Mouse (Mus musculus): ENCODE results near the gene Srebf2. TPM values are rescaled to one million over a fixed set of nuclear protein-coding genes. Genes with fewer than 3 reads are reported as not detected.

The Srebf2 gene
- polyA plus RNA-seq, 2 experiments, result 29.3 to 30.8 TPM

DNA sequence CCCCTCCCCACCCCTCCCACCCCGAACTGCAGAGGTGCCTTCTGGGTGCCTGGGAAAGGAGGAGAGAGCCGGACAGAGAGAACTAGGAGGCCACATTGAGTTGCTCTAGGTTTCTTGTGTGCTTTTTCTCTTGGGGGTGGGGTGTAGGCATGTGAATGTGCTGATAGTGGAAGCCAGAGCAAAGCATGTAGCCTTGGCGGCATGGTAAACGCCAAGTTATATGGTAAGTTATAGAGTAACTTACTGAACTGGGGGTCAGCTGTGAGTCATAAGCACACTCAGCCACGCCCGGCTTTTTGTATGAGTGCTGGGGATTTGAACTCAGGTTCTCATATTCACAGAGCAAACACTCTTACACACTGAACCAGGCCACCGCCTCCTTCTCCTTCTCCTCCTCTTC is 17.5 kb downstream of the Srebf2 start:
- Histone ChIP-seq H3K4me3 (ENCODE audit: insufficient read depth in 1 of 2, low read depth in 2 of 2, low read length in 2 of 2) (peak overlapping the region; percentile 6 to 22; a peak in 2 of 4 replicates), H3K27me3 (ENCODE audit: control insufficient read depth, insufficient read depth, low read length) (no peaks in the 10 kb centered on the region), H3K4me1 (replicated peaks; ENCODE audit: control insufficient read depth in 2 of 2, insufficient read depth in 2 of 2, low read length in 1 of 2) (peaks cover 36 to 48% of the 10 kb centered on the region in 2 experiments), H3K9me3 (ENCODE audit: control insufficient read depth, low read length) (no peaks in the 10 kb centered on the region), H3K4me2 (ENCODE audit: low read depth) (peak overlapping the region; percentile 57), H3K27ac (peak overlapping the region; percentile 89), H3K36me3 (replicated peaks; ENCODE audit: control insufficient read depth, insufficient read depth, low read depth) (no peaks in the 10 kb centered on the region; the same call in 1 of the 2 replicates), H3K9ac (replicated peaks) (peak overlapping the region; percentile 56)
- TF ChIP-seq CTCF (IDR thresholded peaks at IDR 0.05; ENCODE audit: low read depth), result no peak
- no peak for TF ChIP-seq EP300 (IDR thresholded peaks at IDR 0.05; ENCODE audit: low read depth)
- peak; percentile 74 for ATAC-seq (ENCODE audit: insufficient read depth)
- no peak for DNase-seq (ENCODE audit: low read depth in 3 of 3, low spot score in 3 of 3)
- WGBS (ENCODE audit: insufficient replicate concordance), result 14% methylated on average over 7 of the region's 7 CpGs

DNA sequence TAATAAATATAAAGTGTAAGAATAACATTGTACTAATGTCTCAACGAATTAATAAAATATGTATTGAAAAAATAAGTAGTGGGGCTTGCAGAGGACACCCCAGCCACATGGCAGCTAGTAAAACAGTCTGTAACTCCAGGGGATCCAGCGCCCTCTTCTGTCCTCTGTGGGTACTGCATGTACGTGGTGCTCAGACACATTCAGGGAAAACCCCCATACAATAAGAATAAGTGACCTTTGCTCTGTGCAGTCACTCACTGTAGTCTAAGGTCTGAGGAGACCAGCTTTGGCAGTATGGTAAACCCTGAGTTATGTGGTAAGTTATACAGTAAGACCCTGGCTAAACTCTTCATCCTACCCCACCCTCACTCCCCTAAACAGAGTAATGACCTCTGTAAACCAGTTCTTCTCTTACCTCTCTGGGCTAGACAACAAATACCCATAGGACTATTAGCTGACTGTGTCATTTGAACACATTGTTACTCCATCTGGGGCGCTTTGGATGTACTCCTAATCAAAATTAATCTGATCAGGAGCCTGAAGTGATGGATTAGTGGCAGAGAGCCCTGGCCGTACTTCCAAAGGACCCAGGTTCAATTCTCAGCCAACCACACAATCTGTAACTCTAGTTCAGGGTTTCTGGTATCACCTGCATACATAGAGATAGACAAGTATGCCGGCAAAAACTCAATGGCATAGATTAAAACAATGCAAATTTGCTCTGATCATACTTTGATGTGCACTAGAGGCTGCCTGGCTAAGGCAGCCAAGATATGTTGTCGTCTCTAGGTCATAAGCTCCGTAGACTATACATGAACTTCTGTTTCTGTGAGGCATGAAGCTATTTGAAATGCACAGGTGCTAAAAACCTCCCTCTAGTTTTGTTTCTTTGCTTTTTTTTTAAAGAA is 18.6 kb downstream of the Srebf2 start:
- peak in 1 of 3 experiments; percentile 65 for DNase-seq (ENCODE audit: low read depth in 3 of 3, low spot score in 3 of 3)
- TF ChIP-seq EP300 (IDR thresholded peaks at IDR 0.05; ENCODE audit: low read depth) (peak; percentile 17; the same call in 1 of the 2 replicates), CTCF (IDR thresholded peaks at IDR 0.05; ENCODE audit: low read depth) (peak; percentile 96)
- no peaks in the 10 kb centered on the region for H3K27me3 ChIP-seq (ENCODE audit: control insufficient read depth, insufficient read depth, low read length)

DNA sequence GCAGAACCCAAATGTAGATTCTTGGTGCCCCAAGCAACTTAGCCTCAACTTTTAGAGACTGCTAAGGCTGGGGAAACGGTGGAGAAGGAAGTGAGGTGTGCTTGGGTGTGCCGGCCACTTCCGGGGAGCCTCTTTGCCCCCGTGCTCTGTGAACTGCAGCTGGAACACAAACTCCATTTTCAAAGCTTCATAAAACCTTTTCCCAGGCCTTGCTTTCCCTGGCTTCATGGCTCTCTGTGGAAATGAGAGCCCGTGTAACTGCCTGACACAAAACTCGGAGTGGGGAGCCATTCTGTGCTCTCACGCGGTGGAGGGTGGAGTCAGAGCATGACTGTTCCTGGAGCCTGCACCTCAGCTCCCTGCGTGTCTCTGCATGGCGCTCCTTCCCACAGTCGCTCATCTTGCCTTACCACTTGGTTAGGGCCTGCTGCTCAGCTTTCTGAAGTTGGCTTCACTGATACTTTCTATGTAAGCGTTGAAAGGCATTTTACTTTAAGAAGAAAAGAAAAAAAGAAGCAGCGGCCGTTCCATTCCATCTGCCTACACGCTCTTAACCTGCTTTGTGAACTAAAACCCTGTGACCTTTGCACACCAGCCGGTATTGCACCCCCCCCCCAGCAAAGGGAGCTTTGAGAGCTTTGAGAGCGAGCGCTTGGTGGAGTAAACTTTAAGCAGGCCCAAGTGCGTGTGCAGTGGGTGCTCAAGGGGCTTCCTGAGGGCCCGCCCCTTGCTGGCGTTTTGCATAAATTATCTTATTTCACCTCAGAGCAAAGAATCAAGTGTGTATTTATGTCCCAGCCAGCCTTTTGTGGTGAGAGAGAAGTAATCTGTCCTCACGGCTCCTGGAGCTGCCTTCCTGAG is 19.5 kb downstream of the Srebf2 start:
- Histone ChIP-seq H3K4me1 (replicated peaks; ENCODE audit: control insufficient read depth in 2 of 2, insufficient read depth in 2 of 2, low read length in 1 of 2) (peaks cover 34 to 35% of the 10 kb centered on the region in 2 experiments), H3K9ac (replicated peaks) (peak overlapping the region; percentile 49), H3K27ac (peak overlapping the region; percentile 61), H3K9me3 (ENCODE audit: control insufficient read depth, low read length) (no peaks in the 10 kb centered on the region), H3K4me2 (ENCODE audit: low read depth) (peak overlapping the region; percentile 50), H3K36me3 (replicated peaks; ENCODE audit: control insufficient read depth, insufficient read depth, low read depth) (peaks cover 17% of the 10 kb centered on the region), H3K27me3 (ENCODE audit: control insufficient read depth, insufficient read depth, low read length) (no peaks in the 10 kb centered on the region), H3K4me3 (ENCODE audit: insufficient read depth in 1 of 2, low read depth in 2 of 2, low read length in 2 of 2) (0 out of 4 replicates have a peak overlapping the region, but pooled peaks of 1 of the 2 experiments have one; percentile 16)
- TF ChIP-seq CTCF (IDR thresholded peaks at IDR 0.05; ENCODE audit: low read depth) (no peak), EP300 (IDR thresholded peaks at IDR 0.05; ENCODE audit: low read depth) (no peak)
- no peak for DNase-seq (ENCODE audit: low read depth in 3 of 3, low spot score in 3 of 3)
- no peak for ATAC-seq (ENCODE audit: insufficient read depth)
- 59% methylated on average over 22 of the region's 22 CpGs for WGBS (ENCODE audit: insufficient replicate concordance)

More for the DNA sequence above, 18.6 kb downstream of the Srebf2 start:
- Histone ChIP-seq H3K4me1 (replicated peaks; ENCODE audit: control insufficient read depth in 2 of 2, insufficient read depth in 2 of 2, low read length in 1 of 2) (peaks cover 34 to 44% of the 10 kb centered on the region in 2 experiments), H3K9me3 (ENCODE audit: control insufficient read depth, low read length) (no peaks in the 10 kb centered on the region), H3K9ac (replicated peaks) (no peak overlapping the region; the same call in 1 of the 2 replicates), H3K4me3 (ENCODE audit: insufficient read depth in 1 of 2, low read depth in 2 of 2, low read length in 2 of 2) (no peak overlapping the region), H3K4me2 (ENCODE audit: low read depth) (peak overlapping the region; percentile 50), H3K36me3 (replicated peaks; ENCODE audit: control insufficient read depth, insufficient read depth, low read depth) (peaks cover 9% of the 10 kb centered on the region), H3K27ac (peak overlapping the region; percentile 61)
- ATAC-seq (ENCODE audit: insufficient read depth), result peak; percentile 48; the same call in 1 of the 2 replicates
- 42% methylated on average over 8 of the region's 8 CpGs for WGBS (ENCODE audit: insufficient replicate concordance)

DNA sequence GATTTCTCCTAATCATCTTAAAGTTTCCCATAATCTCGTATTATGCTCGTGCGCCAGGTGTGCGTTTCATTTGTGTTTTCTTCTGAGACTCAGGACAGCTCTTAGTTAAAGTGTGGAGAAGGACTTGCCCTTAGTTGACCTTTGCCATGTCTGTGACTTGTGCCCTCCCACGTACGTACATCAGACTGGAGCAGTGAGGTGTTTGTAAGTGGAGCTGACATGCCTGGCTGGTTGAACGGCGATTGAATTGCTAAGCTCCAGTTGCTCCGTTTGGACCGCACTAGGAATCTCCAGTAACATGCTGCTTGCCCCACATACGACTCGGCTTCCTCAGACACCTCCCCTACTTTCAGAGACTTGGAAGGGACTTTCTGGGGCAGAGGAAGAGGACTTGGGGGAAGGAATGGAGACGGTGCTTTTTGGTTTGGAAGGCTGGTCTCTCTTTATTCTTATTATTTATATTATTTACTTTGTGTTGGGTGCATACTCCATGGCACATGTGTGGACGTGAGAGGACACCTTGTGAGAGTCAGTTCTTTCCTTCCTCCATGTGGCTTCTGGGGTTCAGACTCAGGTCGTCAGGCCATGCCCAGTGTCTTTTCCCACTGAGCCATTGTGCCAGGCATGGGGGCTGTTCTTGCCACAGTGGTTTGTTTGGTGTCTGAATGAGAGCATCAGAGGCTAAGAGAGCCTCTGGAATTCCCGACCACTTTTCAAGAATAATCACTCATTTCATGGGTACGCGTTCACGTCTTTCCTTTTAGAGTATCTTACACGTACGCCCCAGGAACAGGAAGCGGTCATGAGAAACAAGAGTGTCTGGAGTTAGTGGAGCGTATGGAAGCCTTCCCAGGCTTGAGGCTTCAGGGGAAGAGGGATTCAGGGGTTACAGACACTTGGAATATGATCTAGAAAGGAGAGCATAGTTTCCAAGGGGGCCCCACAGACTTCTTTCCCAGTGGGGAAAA is 20.5 kb downstream of the Srebf2 start:
- no peak for TF ChIP-seq EP300 (IDR thresholded peaks at IDR 0.05; ENCODE audit: low read depth)
- no peak for TF ChIP-seq CTCF (IDR thresholded peaks at IDR 0.05; ENCODE audit: low read depth)
- Histone ChIP-seq H3K4me3 (ENCODE audit: insufficient read depth in 1 of 2, low read depth in 2 of 2, low read length in 2 of 2) (no peak overlapping the region), H3K4me2 (ENCODE audit: low read depth) (no peak overlapping the region; the same call in 1 of the 2 replicates), H3K4me1 (replicated peaks; ENCODE audit: control insufficient read depth in 2 of 2, insufficient read depth in 2 of 2, low read length in 1 of 2) (peaks cover 34% of the 10 kb centered on the region in 2 experiments), H3K27ac (no peak overlapping the region), H3K27me3 (ENCODE audit: control insufficient read depth, insufficient read depth, low read length) (no peaks in the 10 kb centered on the region), H3K9ac (replicated peaks) (no peak overlapping the region), H3K9me3 (ENCODE audit: control insufficient read depth, low read length) (no peaks in the 10 kb centered on the region), H3K36me3 (replicated peaks; ENCODE audit: control insufficient read depth, insufficient read depth, low read depth) (peaks cover 23% of the 10 kb centered on the region)
- DNase-seq (ENCODE audit: low read depth in 3 of 3, low spot score in 3 of 3) (no peak), ATAC-seq (ENCODE audit: insufficient read depth) (no peak)
- WGBS (ENCODE audit: insufficient replicate concordance), result 77% methylated on average over 23 of the region's 23 CpGs
